Mouse (Mus musculus) adrenal gland, adult 2 months (tissue): ENCODE measurements at regions not wholly inside any gene's neighbourhood (a gene's known extent, or its start where the extent isn't known, plus 50 kb on each side); places are given as distances from the start of the nearest gene placed in this dataset.

Source experiments
- DNase-seq: peaks from one replicate; pipeline ENCODE4 v3.0.0; 2021

GRCm38 (mm10) chr4:142775023-142775422, 437.8 kb downstream of the Prdm2 start:
- no peak for DNase-seq

- no peak for DNase-seq
These were observed 439.1 kb downstream of the Prdm2 start for GRCm38 (mm10) chr4:142773651-142774151.

- DNase-seq, result peak; percentile 49
These were observed 439.9 kb downstream of the Prdm2 start for GRCm38 (mm10) chr4:142772751-142773455.

GRCm38 (mm10) chr4:142771520-142772150, 441.2 kb downstream of the Prdm2 start:
- no peak for DNase-seq

- no peak for DNase-seq
These were observed 442.6 kb downstream of the Prdm2 start for GRCm38 (mm10) chr4:142770177-142770576.

- DNase-seq, result no peak
These were observed 445.1 kb downstream of the Prdm2 start for GRCm38 (mm10) chr4:142767665-142768064.

- DNase-seq, result no peak
These were observed 451.2 kb downstream of the Prdm2 start for GRCm38 (mm10) chr4:142761577-142761976.

- no peak for DNase-seq
These were observed 454.7 kb downstream of the Prdm2 start for GRCm38 (mm10) chr4:142758102-142758501.

- DNase-seq, result no peak
These were observed 456.5 kb downstream of the Prdm2 start for GRCm38 (mm10) chr4:142756332-142756731.

GRCm38 (mm10) chr4:142749918-142750317, 462.9 kb downstream of the Prdm2 start:
- no peak for DNase-seq

- no peak for DNase-seq
These were observed 484.3 kb upstream of the Kazn start for GRCm38 (mm10) chr4:142723554-142723907.

GRCm38 (mm10) chr4:142722845-142723553, 483.8 kb upstream of the Kazn start:
- DNase-seq, result no peak

GRCm38 (mm10) chr4:142701606-142702005, 462.4 kb upstream of the Kazn start:
- no peak for DNase-seq

GRCm38 (mm10) chr4:142694926-142695325, 455.7 kb upstream of the Kazn start:
- DNase-seq, result peak; percentile 37

- no peak for DNase-seq
These were observed 449.0 kb upstream of the Kazn start for GRCm38 (mm10) chr4:142688241-142688640.

- no peak for DNase-seq
These were observed 438.2 kb upstream of the Kazn start for GRCm38 (mm10) chr4:142677426-142677825.

- no peak for DNase-seq
These were observed 435.7 kb upstream of the Kazn start for GRCm38 (mm10) chr4:142674641-142675465.

- no peak for DNase-seq
These were observed 432.8 kb upstream of the Kazn start for GRCm38 (mm10) chr4:142671872-142672458.

- no peak for DNase-seq
These were observed 425.6 kb upstream of the Kazn start for GRCm38 (mm10) chr4:142664781-142665180.

GRCm38 (mm10) chr4:142658156-142658555, 419.0 kb upstream of the Kazn start:
- no peak for DNase-seq

- DNase-seq, result no peak
These were observed 401.9 kb upstream of the Kazn start for GRCm38 (mm10) chr4:142641069-142641468.

GRCm38 (mm10) chr4:142639340-142639733, 400.1 kb upstream of the Kazn start:
- DNase-seq, result no peak
